Mouse (Mus musculus) neutrophil, adult 5-6 weeks (primary cell): ENCODE measurements around the gene Sdhd. TPM values are rescaled to one million over a fixed set of nuclear protein-coding genes. Genes with fewer than 3 reads are reported as not detected.

Experiments
- ATAC-seq: fragments of 151-379, 151-347 bp; 2 replicates; pipeline ENCODE4 v1.8.0; 2017; ENCODE audit warnings: mild to moderate bottlenecking, moderate TSS enrichment; ENCODE audit not compliant: insufficient number of reproducible peaks, poor library complexity, low FRiP score, severe bottlenecking; ENCODE audit errors: extremely low read depth
- total RNA-seq: library from RNA; stranded (forward); fragments of 200-1000 nt; gene quantifications from 2 replicates; pipeline ENCODE4 v1.2.3, GENCODE M21; 2017

Gene Sdhd
- total RNA-seq, 1 experiment from 2014 or later: 77.9 TPM

GRCm38 (mm10) chr9:50547859-50548478 is 55.6 kb downstream of the Sdhd start:
- peak; percentile 93 for ATAC-seq

Other genes with a start within 250 kb of the Sdhd start
- 17.9 and 21.0 TPM in 2 replicates for gene Plet1, start 109.3 kb downstream of the Sdhd start, total RNA-seq
- gene Pts, start 75.1 kb downstream of the Sdhd start, total RNA-seq: 98.8 and 106 TPM in 2 replicates
- gene Il18, start 49.0 kb downstream of the Sdhd start, total RNA-seq: 8.5 and 10.0 TPM in 2 replicates
- 0.86 and 2.2 TPM in 2 replicates for gene Bco2, start 48.6 kb downstream of the Sdhd start, total RNA-seq
- gene Tex12, start 42.5 kb downstream of the Sdhd start, total RNA-seq: not detected in 2 replicates
- gene Timm8b, start 98 bp upstream of the Sdhd start, total RNA-seq: 68.5 and 70.9 TPM in 2 replicates
- gene Pih1d2, start 13.5 kb upstream of the Sdhd start, total RNA-seq: 0.74 and 2.3 TPM in 2 replicates
- 28.4 and 29.7 TPM in 2 replicates for gene Nkapd1, start 13.7 kb upstream of the Sdhd start, total RNA-seq
- gene Dlat, start 56.0 kb upstream of the Sdhd start, total RNA-seq: 16.3 and 16.4 TPM in 2 replicates
- gene Dixdc1, start 135.7 kb upstream of the Sdhd start, total RNA-seq: 0.12 TPM in 1 of 2 replicates, not detected in the other
- gene 2310030G06Rik, start 142.7 kb upstream of the Sdhd start, total RNA-seq: not detected in 2 replicates
- not detected in 2 replicates for gene Cryab, start 147.5 kb upstream of the Sdhd start, total RNA-seq
- gene Hspb2, start 148.5 kb upstream of the Sdhd start, total RNA-seq: not detected in 2 replicates
- 9.2 and 10.3 TPM in 2 replicates for gene Fdxacb1, start 164.4 kb upstream of the Sdhd start, total RNA-seq
- 9.0 and 12.8 TPM in 2 replicates for gene Alg9, start 171.2 kb upstream of the Sdhd start, total RNA-seq
- 29.6 and 33.8 TPM in 2 replicates for gene 1110032A03Rik, start 171.7 kb upstream of the Sdhd start, total RNA-seq
- 22.0 and 26.4 TPM in 2 replicates for gene Ppp2r1b, start 241.5 kb upstream of the Sdhd start, total RNA-seq